Mouse (Mus musculus) testis, adult 2 months (tissue): ENCODE results near the gene Jag2.

Experiments used
- CTCF ChIP-seq: fragments of 200-500 bp; IDR thresholded peaks from 2 replicates; pipeline ENCODE4 v1.5.1; 2012; ENCODE audit warnings: low read depth, mild to moderate bottlenecking, inconsistent platforms, low read length, moderate library complexity; ENCODE audit not compliant: control insufficient read depth, insufficient read depth, insufficient replicate concordance
- POLR2A ChIP-seq: fragments of 200-500 bp; IDR thresholded peaks from 2 replicates; pipeline ENCODE4 v1.6.1; 2012; ENCODE audit warnings: low read depth, mild to moderate bottlenecking, inconsistent platforms, low read length, moderate library complexity; ENCODE audit not compliant: control insufficient read depth

DNA sequence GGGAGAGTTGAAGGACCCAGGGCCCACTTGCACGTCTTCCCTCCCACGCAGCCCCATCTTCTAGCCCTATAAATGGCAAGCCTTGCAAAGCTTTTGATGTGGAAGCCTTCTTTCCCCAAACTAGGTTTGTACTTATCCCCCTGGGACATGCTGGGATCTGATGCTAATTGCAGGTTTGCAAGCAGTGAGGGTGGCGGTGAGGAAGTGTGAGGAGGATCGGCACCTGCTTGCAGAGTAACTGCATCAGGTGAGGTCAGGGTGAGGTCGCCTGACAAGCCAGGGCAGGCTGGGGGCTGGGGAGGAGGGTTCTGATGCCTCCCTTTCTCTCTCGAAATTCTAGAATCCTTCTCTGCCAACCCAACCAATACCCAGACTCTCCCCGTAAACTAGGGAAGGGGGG lies 44.1 kb downstream of the Jag2 start:
- TF ChIP-seq CTCF: no peak
- no peak for TF ChIP-seq POLR2A
